Mouse (Mus musculus) spleen, adult 2 months (tissue): ENCODE results near the gene Prkcb.

Experiments
- CTCF ChIP-seq: fragments of 200-500 bp; IDR thresholded peaks from 2 replicates; pipeline ENCODE4 v1.5.1; 2011; ENCODE audit warnings: mild to moderate bottlenecking, inconsistent platforms; ENCODE audit not compliant: insufficient read depth, insufficient read length, insufficient replicate concordance; ENCODE audit errors: extremely low read depth
- POLR2A ChIP-seq: fragments of 200-500 bp; IDR thresholded peaks from 2 replicates; pipeline ENCODE4 v1.6.1; 2011; ENCODE audit warnings: low read depth, low read length, inconsistent platforms

GRCm38 (mm10) chr7:122384891-122385290 lies 96.3 kb downstream of the Prkcb start:
- no peak for TF ChIP-seq CTCF
- TF ChIP-seq POLR2A: no peak
